Mouse (Mus musculus): ENCODE measurements around the gene Fhit. TPM values are rescaled to one million over a fixed set of nuclear protein-coding genes. Genes with fewer than 3 reads are reported as not detected.

Fhit gene
- polyA plus RNA-seq, 1 experiment from 2014 or later, result 5.0 TPM

- Histone ChIP-seq H3K36me3 (replicated peaks; ENCODE audit: control insufficient read depth, insufficient read depth, low read depth, low read length) (no peaks in the 10 kb centered on the region), H3K27me3 (ENCODE audit: control insufficient read depth, insufficient read depth, low read length) (no peaks in the 10 kb centered on the region), H3K27ac (replicated peaks; ENCODE audit: low read depth, low read length) (no peak overlapping the region), H3K4me3 (ENCODE audit: low read depth, low read length) (no peak overlapping the region), H3K4me2 (ENCODE audit: low read depth, low read length) (no peak overlapping the region), H3K4me1 (ENCODE audit: control insufficient read depth, insufficient read depth, low read length) (no peaks in the 10 kb centered on the region), H3K9me3 (replicated peaks; ENCODE audit: control insufficient read depth, low read length) (no peaks in the 10 kb centered on the region), H3K9ac (replicated peaks; ENCODE audit: low read length) (no peak overlapping the region)
- DNase-seq (ENCODE audit: low spot score), result peak; percentile 8
- no peak for ATAC-seq (replicated peaks; ENCODE audit: insufficient number of reproducible peaks, low FRiP score, low TSS enrichment, low read depth)
- WGBS, result 39% methylated on average over 7 of the region's 7 CpGs
Measured at GRCm38 (mm10) chr14:10013003-10013816, 1148.6 kb downstream of the Fhit start.

DNA sequence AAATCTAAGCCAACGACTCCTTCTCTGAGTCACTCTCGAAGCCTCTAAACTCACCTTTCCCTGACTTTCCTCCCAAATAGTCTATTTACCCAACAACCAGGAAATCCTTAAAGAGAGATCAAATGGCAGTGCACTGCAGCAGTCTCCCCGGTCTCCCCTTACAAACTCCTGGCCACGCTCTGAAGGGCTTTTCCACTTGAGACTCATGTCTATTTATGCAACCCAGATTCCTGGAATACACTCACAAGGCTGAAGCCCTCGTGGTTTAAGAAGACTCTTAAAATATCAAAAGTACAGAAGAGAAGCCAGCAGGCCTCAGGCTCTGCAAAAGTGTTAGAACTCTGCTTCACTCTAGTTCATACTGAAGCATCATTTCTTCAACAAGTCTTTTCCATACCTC lies 1155.6 kb downstream of the Fhit start:
- ATAC-seq (replicated peaks; ENCODE audit: insufficient number of reproducible peaks, low FRiP score, low TSS enrichment, low read depth) (no peak), DNase-seq (ENCODE audit: low spot score) (peak; percentile 9)
- Histone ChIP-seq H3K4me3 (ENCODE audit: low read depth, low read length) (no peak overlapping the region), H3K27me3 (ENCODE audit: control insufficient read depth, insufficient read depth, low read length) (no peaks in the 10 kb centered on the region), H3K4me2 (ENCODE audit: low read depth, low read length) (no peak overlapping the region), H3K36me3 (replicated peaks; ENCODE audit: control insufficient read depth, insufficient read depth, low read depth, low read length) (no peaks in the 10 kb centered on the region), H3K9ac (replicated peaks; ENCODE audit: low read length) (no peak overlapping the region), H3K4me1 (ENCODE audit: control insufficient read depth, insufficient read depth, low read length) (no peaks in the 10 kb centered on the region), H3K27ac (replicated peaks; ENCODE audit: low read depth, low read length) (no peak overlapping the region), H3K9me3 (replicated peaks; ENCODE audit: control insufficient read depth, low read length) (no peaks in the 10 kb centered on the region)
- 45% methylated on average over 5 of the region's 5 CpGs for WGBS

DNA sequence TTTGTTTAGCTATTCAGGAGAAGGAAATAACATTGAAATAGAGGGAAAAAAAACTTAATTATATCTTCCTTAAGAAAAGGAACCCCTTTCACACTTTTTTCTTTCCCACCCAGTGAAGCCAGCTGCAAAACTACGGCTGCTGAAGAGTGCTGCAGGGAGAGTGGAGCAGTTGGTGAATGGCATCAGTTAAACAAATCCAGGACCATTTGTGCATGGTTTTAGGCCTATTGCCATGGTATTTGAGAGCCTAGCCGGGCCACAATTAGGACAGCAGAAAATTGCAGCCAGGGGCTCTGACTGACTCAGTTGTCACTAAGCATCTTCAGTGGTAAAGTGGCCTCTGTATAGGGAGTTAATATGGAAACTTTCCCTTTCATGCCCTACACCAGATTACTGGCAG lies 1158.0 kb downstream of the Fhit start:
- Histone ChIP-seq H3K36me3 (replicated peaks; ENCODE audit: control insufficient read depth, insufficient read depth, low read depth, low read length) (no peaks in the 10 kb centered on the region), H3K27me3 (ENCODE audit: control insufficient read depth, insufficient read depth, low read length) (no peaks in the 10 kb centered on the region), H3K4me2 (ENCODE audit: low read depth, low read length) (no peak overlapping the region), H3K9ac (replicated peaks; ENCODE audit: low read length) (no peak overlapping the region), H3K27ac (replicated peaks; ENCODE audit: low read depth, low read length) (no peak overlapping the region), H3K9me3 (replicated peaks; ENCODE audit: control insufficient read depth, low read length) (no peaks in the 10 kb centered on the region), H3K4me1 (ENCODE audit: control insufficient read depth, insufficient read depth, low read length) (no peaks in the 10 kb centered on the region), H3K4me3 (ENCODE audit: low read depth, low read length) (no peak overlapping the region)
- ATAC-seq (replicated peaks; ENCODE audit: insufficient number of reproducible peaks, low FRiP score, low TSS enrichment, low read depth), result no peak
- no peak for DNase-seq (ENCODE audit: low spot score)
- WGBS, result 33% methylated on average over 2 of the region's 2 CpGs

- ATAC-seq (replicated peaks; ENCODE audit: insufficient number of reproducible peaks, low FRiP score, low TSS enrichment, low read depth) (no peak), DNase-seq (ENCODE audit: low spot score) (no peak)
- Histone ChIP-seq H3K9ac (replicated peaks; ENCODE audit: low read length) (no peak overlapping the region), H3K27me3 (ENCODE audit: control insufficient read depth, insufficient read depth, low read length) (no peaks in the 10 kb centered on the region), H3K4me3 (ENCODE audit: low read depth, low read length) (no peak overlapping the region), H3K36me3 (replicated peaks; ENCODE audit: control insufficient read depth, insufficient read depth, low read depth, low read length) (no peaks in the 10 kb centered on the region), H3K9me3 (replicated peaks; ENCODE audit: control insufficient read depth, low read length) (no peaks in the 10 kb centered on the region), H3K4me2 (ENCODE audit: low read depth, low read length) (no peak overlapping the region), H3K27ac (replicated peaks; ENCODE audit: low read depth, low read length) (no peak overlapping the region), H3K4me1 (ENCODE audit: control insufficient read depth, insufficient read depth, low read length) (no peaks in the 10 kb centered on the region)
- WGBS, result 85% methylated on average over 1 of the region's 1 CpGs
Measured at GRCm38 (mm10) chr14:9990677-9991076, 1171.2 kb downstream of the Fhit start.

- no peaks in the 10 kb centered on the region for H3K4me1 ChIP-seq (ENCODE audit: control insufficient read depth, insufficient read depth, low read length)
- H3K27ac ChIP-seq (replicated peaks; ENCODE audit: low read depth, low read length), result no peak overlapping the region
- DNase-seq (ENCODE audit: low spot score) (no peak), ATAC-seq (replicated peaks; ENCODE audit: insufficient number of reproducible peaks, low FRiP score, low TSS enrichment, low read depth) (no peak)
- no peaks in the 10 kb centered on the region for H3K36me3 ChIP-seq (replicated peaks; ENCODE audit: control insufficient read depth, insufficient read depth, low read depth, low read length)
- no peak overlapping the region for H3K4me3 ChIP-seq (ENCODE audit: low read depth, low read length)
- 75% methylated on average over 3 of the region's 3 CpGs for WGBS
- no peak overlapping the region for H3K9ac ChIP-seq (replicated peaks; ENCODE audit: low read length)
- no peak overlapping the region for H3K4me2 ChIP-seq (ENCODE audit: low read depth, low read length)
- no peaks in the 10 kb centered on the region for H3K27me3 ChIP-seq (ENCODE audit: control insufficient read depth, insufficient read depth, low read length)
- no peaks in the 10 kb centered on the region for H3K9me3 ChIP-seq (replicated peaks; ENCODE audit: control insufficient read depth, low read length)
Measured at GRCm38 (mm10) chr14:9976934-9977510, 1184.8 kb downstream of the Fhit start.

DNA sequence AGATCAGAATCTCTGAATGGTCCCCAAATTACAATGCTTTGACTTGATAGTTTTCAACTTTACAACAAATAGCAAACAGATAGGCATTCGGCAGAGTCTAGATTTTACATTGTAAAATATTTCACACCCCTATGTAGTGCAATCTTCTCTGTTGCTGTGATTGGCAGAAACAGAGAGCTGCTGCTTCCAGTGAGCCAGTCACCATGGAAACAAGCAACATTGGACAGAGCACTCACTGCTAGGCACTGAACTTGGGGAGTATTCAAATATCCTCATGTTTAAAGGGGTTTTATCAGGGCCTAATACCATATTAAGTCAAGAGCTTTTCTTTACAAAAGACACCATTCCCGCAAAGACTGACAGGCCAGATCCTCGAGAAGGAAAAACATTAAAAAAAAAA lies 1187.4 kb downstream of the Fhit start:
- no peak for ATAC-seq (replicated peaks; ENCODE audit: insufficient number of reproducible peaks, low FRiP score, low TSS enrichment, low read depth)
- WGBS, result 71% methylated on average over 3 of the region's 3 CpGs

DNA sequence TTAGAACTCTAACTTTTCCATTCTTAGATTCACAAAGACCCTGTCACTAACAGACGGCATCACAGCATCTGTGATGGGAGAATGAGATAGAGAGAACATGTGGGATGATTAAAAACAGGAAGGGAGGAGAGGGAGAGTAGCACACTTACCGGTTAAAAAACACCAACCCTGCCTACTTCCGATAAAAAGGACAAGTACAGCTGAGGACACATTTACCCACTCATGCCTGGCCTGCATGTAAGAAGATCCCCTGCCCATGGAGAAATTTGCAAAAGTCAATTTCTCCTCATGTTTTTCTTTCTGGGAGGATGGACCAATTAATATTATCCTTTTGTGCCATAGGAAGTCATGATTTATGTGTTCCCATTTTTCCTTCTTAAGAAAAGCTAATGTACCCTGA lies 1198.0 kb downstream of the Fhit start:
- DNase-seq (ENCODE audit: low spot score), result no peak
- Histone ChIP-seq H3K27me3 (ENCODE audit: control insufficient read depth, insufficient read depth, low read length) (no peaks in the 10 kb centered on the region), H3K4me1 (ENCODE audit: control insufficient read depth, insufficient read depth, low read length) (no peaks in the 10 kb centered on the region), H3K27ac (replicated peaks; ENCODE audit: low read depth, low read length) (no peak overlapping the region), H3K36me3 (replicated peaks; ENCODE audit: control insufficient read depth, insufficient read depth, low read depth, low read length) (no peaks in the 10 kb centered on the region), H3K4me2 (ENCODE audit: low read depth, low read length) (no peak overlapping the region), H3K9me3 (replicated peaks; ENCODE audit: control insufficient read depth, low read length) (no peaks in the 10 kb centered on the region), H3K9ac (replicated peaks; ENCODE audit: low read length) (no peak overlapping the region), H3K4me3 (ENCODE audit: low read depth, low read length) (no peak overlapping the region)
- 73% methylated on average over 3 of the region's 3 CpGs for WGBS
- ATAC-seq (replicated peaks; ENCODE audit: insufficient number of reproducible peaks, low FRiP score, low TSS enrichment, low read depth), result no peak

More for the DNA sequence above, 1187.4 kb downstream of the Fhit start:
- Histone ChIP-seq H3K4me1 (ENCODE audit: control insufficient read depth, insufficient read depth, low read length) (no peaks in the 10 kb centered on the region), H3K4me3 (ENCODE audit: low read depth, low read length) (no peak overlapping the region), H3K27me3 (ENCODE audit: control insufficient read depth, insufficient read depth, low read length) (no peaks in the 10 kb centered on the region), H3K9me3 (replicated peaks; ENCODE audit: control insufficient read depth, low read length) (no peaks in the 10 kb centered on the region), H3K27ac (replicated peaks; ENCODE audit: low read depth, low read length) (no peak overlapping the region), H3K36me3 (replicated peaks; ENCODE audit: control insufficient read depth, insufficient read depth, low read depth, low read length) (no peaks in the 10 kb centered on the region), H3K4me2 (ENCODE audit: low read depth, low read length) (no peak overlapping the region), H3K9ac (replicated peaks; ENCODE audit: low read length) (no peak overlapping the region)
- DNase-seq (ENCODE audit: low spot score), result peak; percentile 7

DNA sequence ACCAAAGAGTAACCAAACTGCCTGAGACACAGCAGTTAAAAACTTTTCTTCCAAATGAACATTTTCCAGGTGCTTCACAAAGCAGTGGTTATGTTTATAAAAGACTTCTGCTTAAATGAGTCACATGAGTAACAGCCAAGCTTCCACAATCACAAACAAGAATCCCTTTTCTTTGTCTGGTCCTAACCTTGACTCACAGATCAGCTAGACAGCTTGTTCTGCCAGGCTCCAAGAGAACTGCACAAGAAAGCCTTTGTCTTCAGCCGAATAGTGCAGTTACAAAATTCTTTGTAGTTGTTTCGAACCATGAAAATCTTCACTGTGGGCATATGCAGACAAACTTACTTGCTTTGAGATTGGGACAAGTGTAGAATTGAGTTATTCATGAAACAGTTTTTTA lies 1201.4 kb downstream of the Fhit start:
- Histone ChIP-seq H3K4me1 (ENCODE audit: control insufficient read depth, insufficient read depth, low read length) (no peaks in the 10 kb centered on the region), H3K27ac (replicated peaks; ENCODE audit: low read depth, low read length) (no peak overlapping the region), H3K4me2 (ENCODE audit: low read depth, low read length) (no peak overlapping the region), H3K9me3 (replicated peaks; ENCODE audit: control insufficient read depth, low read length) (no peaks in the 10 kb centered on the region), H3K27me3 (ENCODE audit: control insufficient read depth, insufficient read depth, low read length) (no peaks in the 10 kb centered on the region), H3K36me3 (replicated peaks; ENCODE audit: control insufficient read depth, insufficient read depth, low read depth, low read length) (no peaks in the 10 kb centered on the region), H3K4me3 (ENCODE audit: low read depth, low read length) (no peak overlapping the region), H3K9ac (replicated peaks; ENCODE audit: low read length) (no peak overlapping the region)
- ATAC-seq (replicated peaks; ENCODE audit: insufficient number of reproducible peaks, low FRiP score, low TSS enrichment, low read depth) (no peak), DNase-seq (ENCODE audit: low spot score) (no peak)
- WGBS, result 63% methylated on average over 2 of the region's 2 CpGs
